Mouse (Mus musculus) testis, postnatal 14 days (tissue): Measurements from ENCODE around the gene Trib2.

Experiments
- DNase-seq: peaks from one replicate; pipeline ENCODE4 v3.0.0; 2021; ENCODE audit warnings: low spot score

Gene Trib2

GRCm38 (mm10) chr12:15813819-15814165 lies 2.9 kb downstream of the Trib2 start:
- DNase-seq: no peak

GRCm38 (mm10) chr12:15813133-15813818 lies 3.4 kb downstream of the Trib2 start:
- no peak for DNase-seq

- DNase-seq: no peak
These were observed 4.4 kb downstream of the Trib2 start for GRCm38 (mm10) chr12:15812139-15812962.

GRCm38 (mm10) chr12:15811682-15812081 lies 5.0 kb downstream of the Trib2 start:
- DNase-seq: no peak

GRCm38 (mm10) chr12:15810926-15811325 lies 5.8 kb downstream of the Trib2 start:
- DNase-seq: no peak

- DNase-seq: no peak
These were observed 7.1 kb downstream of the Trib2 start for GRCm38 (mm10) chr12:15809657-15810056.

- DNase-seq: no peak
These were observed 7.5 kb downstream of the Trib2 start for GRCm38 (mm10) chr12:15809249-15809648.

GRCm38 (mm10) chr12:15808186-15808800 lies 8.4 kb downstream of the Trib2 start:
- DNase-seq: no peak

- no peak for DNase-seq
These were observed 11.8 kb downstream of the Trib2 start for GRCm38 (mm10) chr12:15804931-15805331.

- DNase-seq: no peak
These were observed 12.7 kb downstream of the Trib2 start for GRCm38 (mm10) chr12:15803936-15804438.

GRCm38 (mm10) chr12:15801571-15801930 lies 15.2 kb downstream of the Trib2 start:
- DNase-seq: no peak

- no peak for DNase-seq
These were observed 15.7 kb downstream of the Trib2 start for GRCm38 (mm10) chr12:15800914-15801570.

- DNase-seq: no peak
These were observed 16.4 kb downstream of the Trib2 start for GRCm38 (mm10) chr12:15800196-15800913.

- DNase-seq: no peak
These were observed 18.7 kb downstream of the Trib2 start for GRCm38 (mm10) chr12:15798019-15798418.

- DNase-seq: no peak
These were observed 20.8 kb downstream of the Trib2 start for GRCm38 (mm10) chr12:15795886-15796285.

- DNase-seq: no peak
These were observed 23.4 kb downstream of the Trib2 start for GRCm38 (mm10) chr12:15793336-15793735.

GRCm38 (mm10) chr12:15790181-15790580 lies 26.5 kb downstream of the Trib2 start:
- no peak for DNase-seq

GRCm38 (mm10) chr12:15777047-15777446 lies 39.7 kb downstream of the Trib2 start:
- no peak for DNase-seq

- DNase-seq: no peak
These were observed 45.0 kb downstream of the Trib2 start for GRCm38 (mm10) chr12:15771686-15772085.

GRCm38 (mm10) chr12:15768536-15768935 lies 48.2 kb downstream of the Trib2 start:
- DNase-seq: no peak

- DNase-seq: peak; percentile 73
These were observed 50.7 kb downstream of the Trib2 start for GRCm38 (mm10) chr12:15765996-15766395.

- no peak for DNase-seq
These were observed 51.5 kb downstream of the Trib2 start for GRCm38 (mm10) chr12:15765238-15765637.
